In the genomic region with DNA sequence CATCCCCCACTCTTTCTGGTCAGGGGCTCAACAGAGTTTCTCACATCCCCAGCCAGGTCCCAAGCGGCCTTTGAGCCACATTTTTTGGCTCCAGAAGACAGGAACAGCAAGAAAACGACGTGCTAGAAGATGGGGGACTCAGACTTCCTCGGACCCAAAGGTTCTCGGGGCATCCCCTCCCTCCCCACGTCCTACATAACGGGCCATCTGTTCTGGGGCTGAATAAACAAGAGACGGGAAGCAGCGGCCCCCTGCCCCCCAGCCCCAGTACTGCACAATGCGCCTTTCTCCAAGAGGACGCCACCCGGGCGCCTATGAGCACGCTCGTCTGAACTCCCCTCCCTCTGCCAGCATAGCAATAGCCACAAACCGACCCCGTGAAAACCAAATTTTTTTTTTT, we compare ENCODE assay signal across 9 mouse cellular contexts. TPM values are rescaled to one million over a fixed set of nuclear protein-coding genes. Genes with fewer than 3 reads are reported as not detected.
DNase-seq lines count a peak whose midpoint lies in the region; ATAC-seq and TF ChIP-seq lines count a peak whose summit lies in the region.
"Had no signal": no experiment of that assay in that cellular context is flagged by ENCODE, and none has a peak within 500 bp of the region (broad histone marks: within the 10 kb centered on the region; RNA-seq: fewer than 3 reads in every experiment).

TSS of gene Slpi (minus strand) at position 76 of the 400 bp plus-strand sequence.

- H3K27ac ChIP-seq in spleen, adult 2 months (ENCODE audit: insufficient read depth, low read length), result no peak within 1 kb of the TSS

- peak; percentile 11 for DNase-seq in cerebellum, adult 9-10 months
- DNase-seq in spleen, adult 2 months (ENCODE audit: low read depth in 1 of 2, low spot score in 2 of 2), result no peak
- DNase-seq in spleen, adult 12 weeks (ENCODE audit: low spot score), result no peak
- peak; percentile 60 for DNase-seq in forelimb bud, embryonic 11.5 days (ENCODE audit: low read depth, low spot score)
- DNase-seq in left cerebral cortex, postnatal 14 days (ENCODE audit: low spot score in 2 of 2), result peak; percentile 46 to 51

- no peaks in the 10 kb centered on the region for H3K79me2 ChIP-seq in myocyte (ENCODE audit: control insufficient read depth, insufficient read depth)

- no peak for ATAC-seq in cerebellum, adult (ENCODE audit: insufficient number of reproducible peaks, low FRiP score, low TSS enrichment)
- ATAC-seq in megakaryocyte-erythroid progenitor cell, adult 5-6 weeks (replicated peaks; ENCODE audit: low FRiP score, low TSS enrichment, poor library complexity, severe bottlenecking), result no peak

- no peaks in the 10 kb centered on the region for H3K36me3 ChIP-seq in spleen, adult 2 months (ENCODE audit: control insufficient read depth, insufficient read depth, low read length)
- no peaks in the 10 kb centered on the region for H3K36me3 ChIP-seq in myocyte (ENCODE audit: control insufficient read depth, insufficient read depth)
- H3K36me3 ChIP-seq: G1E had no signal

- H3ac ChIP-seq in myocyte (ENCODE audit: control insufficient read depth, insufficient read length), result no peak within 1 kb of the TSS

- H3K27me3 ChIP-seq in spleen, adult 2 months (ENCODE audit: control insufficient read depth, insufficient read depth, low read length), result no peaks in the 10 kb centered on the region
- no peaks in the 10 kb centered on the region for H3K27me3 ChIP-seq in myocyte (ENCODE audit: control insufficient read depth, insufficient read depth, insufficient read length)

- WGBS in spleen, adult 2 months, result 5% methylated on average over 17 of the region's 17 CpGs

- intact Hi-C loops in left cerebral cortex, postnatal 14 days (cut with DNase I), result loop anchor here (5.0 kb wide), 2 partner anchors 257 to 287 kb away; no protein-coding TSS in a partner anchor

- H3K4me2 ChIP-seq in myocyte (ENCODE audit: low read depth), result peak within 1 kb of the TSS; percentile 34

- no peak for TF ChIP-seq CTCF in spleen, adult 2 months (IDR thresholded peaks at IDR 0.05; ENCODE audit: extremely low read depth, insufficient read depth, insufficient read length, insufficient replicate concordance)

- H3K4me3 ChIP-seq in spleen, adult 2 months (ENCODE audit: extremely low read depth, insufficient read depth, insufficient read length), result peak within 1 kb of the TSS; percentile 53; the same call in 1 of the 2 replicates
- H3K4me3 ChIP-seq in myocyte, result no peak within 1 kb of the TSS

- H3K4me1 ChIP-seq in spleen, adult 2 months (ENCODE audit: control insufficient read depth, insufficient read depth, insufficient read length), result no peaks in the 10 kb centered on the region; the same call in none of the 2 replicates

- TF ChIP-seq POLR2A in spleen, adult 2 months (IDR thresholded peaks at IDR 0.05; ENCODE audit: low read depth, low read length), result no peak
- TF ChIP-seq POLR2A in myocyte (IDR thresholded peaks at IDR 0.05; ENCODE audit: insufficient read length, low read depth), result no peak

TF ChIP-seq in myocyte, 11 proteins besides CTCF, POLR2A, EP300 and RAD21:
- TF ChIP-seq POLR2AphosphoS2 (IDR thresholded peaks at IDR 0.05; ENCODE audit: insufficient read length, low read depth), result no peak
- TF ChIP-seq SRF (IDR thresholded peaks at IDR 0.05; ENCODE audit: control insufficient read depth, insufficient read length, low read depth), result no peak
TF ChIP-seq in myocyte: peak in this region for 0.

RNA-seq across cellular contexts. Expression of gene Slpi, which starts in this region (rescaled TPM):
- 33.5 and 77.7 TPM in 2 replicates for polyA plus RNA-seq in spleen, adult 2 months (2012; rRNA removed)
- not detected for total RNA-seq in left cerebral cortex, postnatal 14 days (2021)
- 9.4 TPM for polyA plus RNA-seq in myocyte (2012; fragmentation: generic; extraction: Trizol)
- not detected in 2 replicates for total RNA-seq in megakaryocyte-erythroid progenitor cell, adult 5-6 weeks (2014; fragmentation: Nextera tagmentation)
- not detected in 2 replicates for total RNA-seq in megakaryocyte-erythroid progenitor cell, adult 5-6 weeks (2017)
- total RNA-seq: G1E had no signal
- polyA plus RNA-seq: G1E had no signal

Comparison
In these comparisons a context has a peak if more than half of its experiments do, and no peak if none do; other contexts are left out.
1. Peak in DNase-seq in left cerebral cortex, postnatal 14 days; RNA of the gene not detected or under 1 TPM.
2. DNase-seq: peak in cerebellum, adult 9-10 months (single experiment) and forelimb bud, embryonic 11.5 days (single experiment); none in spleen, adult 2 months (0 of 2) and spleen, adult 12 weeks (single experiment).